Comparison of ENCODE assay signal across 25 mouse cellular contexts in the genomic region with DNA sequence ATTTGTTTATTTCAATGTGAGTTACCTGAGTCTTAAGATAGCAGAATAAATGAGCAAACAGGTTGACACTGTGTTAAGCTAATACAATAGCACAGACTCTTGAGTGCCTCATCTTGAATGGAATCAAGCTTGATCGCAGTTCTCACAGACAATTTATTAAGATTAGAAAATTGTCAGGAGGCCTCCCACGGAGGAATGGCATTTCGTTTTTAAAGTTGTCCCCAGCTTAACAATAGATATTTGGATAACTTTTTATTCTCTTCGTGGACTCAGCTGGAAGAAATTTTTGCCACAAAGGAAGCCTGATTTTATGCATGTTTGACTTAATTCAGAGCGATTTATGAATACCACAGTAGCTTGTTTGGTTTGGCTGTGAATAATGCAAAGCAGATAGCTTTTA.
DNase-seq lines count a peak whose midpoint lies in the region; ATAC-seq and TF ChIP-seq lines count a peak whose summit lies in the region.
"Had no signal": no experiment of that assay in that cellular context is flagged by ENCODE, and none has a peak within 500 bp of the region (broad histone marks: within the 10 kb centered on the region; RNA-seq: fewer than 3 reads in every experiment).

No protein-coding gene starts in this region.

- peak; percentile 15 for DNase-seq in kidney, postnatal 0 days (ENCODE audit: low spot score)
- DNase-seq in kidney, postnatal 25 days: no peak
- peak; percentile 53 for DNase-seq in embryonic facial prominence, embryonic 14.5 days (ENCODE audit: low spot score)
- DNase-seq in retina, postnatal 1 day: peak; percentile 42
- DNase-seq in thymus, postnatal 4 days: no peak
- no peak for DNase-seq in lung, adult 18-20 months
- DNase-seq: adrenal gland, adult 8-10 months; adrenal gland, postnatal 25 days; cerebellum, adult 18-20 months; cerebellum, adult 9-10 months; cerebellum, postnatal 14 days; gastrocnemius, postnatal 10 days; gastrocnemius, postnatal 36 days; heart, postnatal 10 days; heart, postnatal 36 days had no signal

- TF ChIP-seq CTCF in kidney, postnatal 0 days (IDR thresholded peaks at IDR 0.05; ENCODE audit: low read depth): no peak

- no peak overlapping the region for H3K9ac ChIP-seq in kidney, postnatal 0 days (ENCODE audit: low read depth, low read length)
- no peak overlapping the region for H3K9ac ChIP-seq in embryonic facial prominence, embryonic 14.5 days (ENCODE audit: low read depth, low read length)
- H3K9ac ChIP-seq: embryonic facial prominence, embryonic 13.5 days; forebrain, embryonic 13.5 days; heart, embryonic 12.5 days; heart, embryonic 15.5 days; hindbrain, embryonic 12.5 days; hindbrain, embryonic 15.5 days had no signal

- no peaks in the 10 kb centered on the region for H3K9me3 ChIP-seq in kidney, postnatal 0 days (replicated peaks; ENCODE audit: low read length)
- no peaks in the 10 kb centered on the region for H3K9me3 ChIP-seq in embryonic facial prominence, embryonic 14.5 days (ENCODE audit: control insufficient read depth, low read length)
- H3K9me3 ChIP-seq: embryonic facial prominence, embryonic 13.5 days; forebrain, embryonic 10.5 days; forebrain, embryonic 13.5 days; heart, embryonic 12.5 days; heart, embryonic 15.5 days; hindbrain, embryonic 12.5 days; hindbrain, embryonic 15.5 days had no signal

- no peak for ATAC-seq in kidney, postnatal 0 days (replicated peaks; ENCODE audit: low FRiP score, low read depth)
- ATAC-seq in embryonic facial prominence, embryonic 14.5 days (ENCODE audit: low read depth): no peak
- ATAC-seq: activated CD4-positive, CD25-positive, alpha-beta regulatory T cell, adult 4 months; CD4-positive, CD25-positive, alpha-beta regulatory T cell, adult 4 months; forebrain, embryonic 13.5 days; forebrain, embryonic 16.5 days had no signal

- no peaks in the 10 kb centered on the region for H3K27me3 ChIP-seq in kidney, postnatal 0 days (ENCODE audit: insufficient read depth, low read length)
- H3K27me3 ChIP-seq in embryonic facial prominence, embryonic 14.5 days (replicated peaks; ENCODE audit: control insufficient read depth, insufficient read depth, low read length): no peaks in the 10 kb centered on the region
- H3K27me3 ChIP-seq: embryonic facial prominence, embryonic 13.5 days; forebrain, embryonic 13.5 days; heart, embryonic 12.5 days; heart, embryonic 15.5 days; hindbrain, embryonic 12.5 days; hindbrain, embryonic 15.5 days had no signal

- H3K4me3 ChIP-seq in kidney, postnatal 0 days (replicated peaks; ENCODE audit: low read depth, low read length): no peak overlapping the region
- H3K4me3 ChIP-seq in embryonic facial prominence, embryonic 14.5 days (ENCODE audit: low read depth, low read length): no peak overlapping the region
- H3K4me3 ChIP-seq: embryonic facial prominence, embryonic 13.5 days; forebrain, embryonic 10.5 days; forebrain, embryonic 13.5 days; heart, embryonic 12.5 days; heart, embryonic 15.5 days; hindbrain, embryonic 12.5 days; hindbrain, embryonic 15.5 days had no signal

- no peak overlapping the region for H3K27ac ChIP-seq in kidney, postnatal 0 days
- H3K27ac ChIP-seq in embryonic facial prominence, embryonic 14.5 days (replicated peaks; ENCODE audit: low read depth, low read length): no peak overlapping the region
- H3K27ac ChIP-seq: embryonic facial prominence, embryonic 13.5 days; forebrain, embryonic 10.5 days; forebrain, embryonic 13.5 days; heart, embryonic 15.5 days; hindbrain, embryonic 12.5 days; hindbrain, embryonic 15.5 days had no signal

- H3K4me1 ChIP-seq in kidney, postnatal 0 days (replicated peaks; ENCODE audit: insufficient read depth, low read length): no peaks in the 10 kb centered on the region
- no peaks in the 10 kb centered on the region; the same call in 1 of the 2 replicates for H3K4me1 ChIP-seq in embryonic facial prominence, embryonic 14.5 days (ENCODE audit: control insufficient read depth, insufficient read depth, low read length)
- H3K4me1 ChIP-seq: heart, embryonic 12.5 days; heart, embryonic 15.5 days; hindbrain, embryonic 15.5 days had no signal

- no peak overlapping the region for H3K4me2 ChIP-seq in kidney, postnatal 0 days (ENCODE audit: low read length)
- H3K4me2 ChIP-seq in embryonic facial prominence, embryonic 14.5 days (ENCODE audit: low read depth, low read length): no peak overlapping the region
- H3K4me2 ChIP-seq: embryonic facial prominence, embryonic 13.5 days; forebrain, embryonic 13.5 days; heart, embryonic 12.5 days; heart, embryonic 15.5 days; hindbrain, embryonic 12.5 days; hindbrain, embryonic 15.5 days had no signal

- 49% methylated on average over 5 of the region's 5 CpGs for WGBS in kidney, postnatal 0 days
- WGBS in embryonic facial prominence, embryonic 14.5 days: 28% methylated on average over 5 of the region's 5 CpGs

- H3K36me3 ChIP-seq in kidney, postnatal 0 days (ENCODE audit: insufficient read depth, low read length): no peaks in the 10 kb centered on the region
- no peaks in the 10 kb centered on the region for H3K36me3 ChIP-seq in embryonic facial prominence, embryonic 14.5 days (ENCODE audit: control insufficient read depth, insufficient read depth, low read length)
- H3K36me3 ChIP-seq: embryonic facial prominence, embryonic 13.5 days; forebrain, embryonic 10.5 days; heart, embryonic 12.5 days; heart, embryonic 15.5 days; hindbrain, embryonic 12.5 days; hindbrain, embryonic 15.5 days had no signal

Comparison
In these comparisons a context has a peak if more than half of its experiments do, and no peak if none do; other contexts are left out.
1. DNase-seq: peak in kidney, postnatal 0 days (single experiment), embryonic facial prominence, embryonic 14.5 days (single experiment) and retina, postnatal 1 day (single experiment); none in kidney, postnatal 25 days (0 of 2), thymus, postnatal 4 days (single experiment) and lung, adult 18-20 months (0 of 2).